Mouse (Mus musculus): ENCODE results near the gene 2410004B18Rik. TPM values are rescaled to one million over a fixed set of nuclear protein-coding genes. Genes with fewer than 3 reads are reported as not detected.
A peak's percentile ranks its signal among the peaks of the same experiment; 100 is the strongest.
"Not testable (repeated sequence)": the region's sequence is repeated elsewhere in the genome, so short reads cannot be mapped to it uniquely, and the experiment has no call there.

Gene 2410004B18Rik
- polyA plus RNA-seq, 1 experiment from 2014 or later, result 14.6 TPM

GRCm38 (mm10) chr3:145913263-145913662, 24.6 kb upstream of the 2410004B18Rik start:
- 68% methylated on average over 6 of the region's 6 CpGs for WGBS (ENCODE audit: insufficient replicate concordance)
- peaks cover 12% of the 10 kb centered on the region for H3K4me1 ChIP-seq (replicated peaks)
- no peaks in the 10 kb centered on the region for H3K27me3 ChIP-seq
- H3K27ac ChIP-seq (replicated peaks), result no peak overlapping the region
- no peak overlapping the region for H3K9ac ChIP-seq
- H3K4me2 ChIP-seq, result no peak overlapping the region
- no peaks in the 10 kb centered on the region for H3K9me3 ChIP-seq (replicated peaks)
- H3K36me3 ChIP-seq (replicated peaks), result no peaks in the 10 kb centered on the region
- no peak for ATAC-seq (ENCODE audit: insufficient read depth)
- H3K4me3 ChIP-seq (replicated peaks), result no peak overlapping the region

- H3K27ac ChIP-seq (replicated peaks); H3K27me3 ChIP-seq; H3K4me2 ChIP-seq; H3K9me3 ChIP-seq (replicated peaks); H3K4me3 ChIP-seq (replicated peaks); ATAC-seq (ENCODE audit: insufficient read depth); H3K36me3 ChIP-seq (replicated peaks); H3K9ac ChIP-seq: not testable (repeated sequence)
- WGBS (ENCODE audit: insufficient replicate concordance), result 55% methylated on average over 7 of the region's 7 CpGs
- H3K4me1 ChIP-seq (replicated peaks), result peaks cover 12% of the 10 kb centered on the region
Measured at GRCm38 (mm10) chr3:145913942-145914341, 23.9 kb upstream of the 2410004B18Rik start.

GRCm38 (mm10) chr3:145916374-145916773, 21.4 kb upstream of the 2410004B18Rik start:
- Histone ChIP-seq H3K4me1 (replicated peaks) (peaks cover 12% of the 10 kb centered on the region), H3K9me3 (replicated peaks) (no peaks in the 10 kb centered on the region), H3K4me3 (replicated peaks) (no peak overlapping the region), H3K9ac (no peak overlapping the region), H3K4me2 (no peak overlapping the region), H3K36me3 (replicated peaks) (no peaks in the 10 kb centered on the region), H3K27ac (replicated peaks) (no peak overlapping the region), H3K27me3 (no peaks in the 10 kb centered on the region)
- 62% methylated on average over 5 of the region's 5 CpGs for WGBS (ENCODE audit: insufficient replicate concordance)
- no peak for ATAC-seq (ENCODE audit: insufficient read depth)

GRCm38 (mm10) chr3:145916826-145917225, 21.0 kb upstream of the 2410004B18Rik start:
- H3K4me1 ChIP-seq (replicated peaks), result peaks cover 12% of the 10 kb centered on the region
- H3K36me3 ChIP-seq (replicated peaks), result no peaks in the 10 kb centered on the region
- H3K4me2 ChIP-seq, result no peak overlapping the region
- H3K9ac ChIP-seq, result no peak overlapping the region
- H3K9me3 ChIP-seq (replicated peaks), result no peaks in the 10 kb centered on the region
- no peak overlapping the region for H3K27ac ChIP-seq (replicated peaks)
- no peak overlapping the region for H3K4me3 ChIP-seq (replicated peaks)
- ATAC-seq (ENCODE audit: insufficient read depth), result no peak
- WGBS (ENCODE audit: insufficient replicate concordance), result 48% methylated on average over 4 of the region's 4 CpGs
- no peaks in the 10 kb centered on the region for H3K27me3 ChIP-seq

- H3K27ac ChIP-seq (replicated peaks), result peak within 1 kb of the TSS; percentile 86
- H3K36me3 ChIP-seq (replicated peaks), result no peaks in the 10 kb centered on the region
- peak within 1 kb of the TSS; percentile 78 for H3K4me2 ChIP-seq
- peaks cover 30% of the 10 kb centered on the region for H3K4me1 ChIP-seq (replicated peaks)
- peak within 1 kb of the TSS; percentile 55 for H3K9ac ChIP-seq
- no peak for ATAC-seq (ENCODE audit: insufficient read depth)
- H3K27me3 ChIP-seq, result no peaks in the 10 kb centered on the region
- H3K9me3 ChIP-seq (replicated peaks), result no peaks in the 10 kb centered on the region
- 46% methylated on average over 11 of the region's 11 CpGs for WGBS (ENCODE audit: insufficient replicate concordance)
- H3K4me3 ChIP-seq (replicated peaks), result peak within 1 kb of the TSS; percentile 53
Measured at GRCm38 (mm10) chr3:145922019-145922854, 15.6 kb upstream of the 2410004B18Rik start, which contains the start of gene Bcl10. TSS of gene Bcl10 (plus strand) at chr3:145922804.

GRCm38 (mm10) chr3:145922971-145923370, 14.8 kb upstream of the 2410004B18Rik start:
- Histone ChIP-seq H3K9ac (no peak overlapping the region), H3K4me2 (peak overlapping the region; percentile 78), H3K4me1 (replicated peaks) (peaks cover 34% of the 10 kb centered on the region), H3K9me3 (replicated peaks) (no peaks in the 10 kb centered on the region), H3K27ac (replicated peaks) (0 out of 2 replicates have a peak overlapping the region, but pooled peaks have one; percentile 86), H3K27me3 (no peaks in the 10 kb centered on the region), H3K36me3 (replicated peaks) (peaks cover 5% of the 10 kb centered on the region), H3K4me3 (replicated peaks) (no peak overlapping the region)
- 45% methylated on average over 3 of the region's 3 CpGs for WGBS (ENCODE audit: insufficient replicate concordance)
- no peak for ATAC-seq (ENCODE audit: insufficient read depth)

GRCm38 (mm10) chr3:145923874-145924577, 13.8 kb upstream of the 2410004B18Rik start:
- peak; percentile 95 for ATAC-seq (ENCODE audit: insufficient read depth)
- under 1% methylated on average over 54 of the region's 58 CpGs for WGBS (ENCODE audit: insufficient replicate concordance)
- Histone ChIP-seq H3K4me3 (replicated peaks) (peak overlapping the region; percentile 94), H3K9me3 (replicated peaks) (no peaks in the 10 kb centered on the region), H3K9ac (peak overlapping the region; percentile 90), H3K27me3 (no peaks in the 10 kb centered on the region), H3K4me2 (peak overlapping the region; percentile 83), H3K36me3 (replicated peaks) (peaks cover 10% of the 10 kb centered on the region), H3K4me1 (replicated peaks) (peaks cover 35% of the 10 kb centered on the region), H3K27ac (replicated peaks) (peak overlapping the region; percentile 93)

GRCm38 (mm10) chr3:145924649-145925337, 13.0 kb upstream of the 2410004B18Rik start:
- peak overlapping the region; percentile 83 for H3K4me2 ChIP-seq
- H3K36me3 ChIP-seq (replicated peaks), result peaks cover 13% of the 10 kb centered on the region
- H3K9ac ChIP-seq, result peak overlapping the region; percentile 90
- peak overlapping the region; percentile 93 for H3K27ac ChIP-seq (replicated peaks)
- peak; percentile 9 for ATAC-seq (ENCODE audit: insufficient read depth)
- 2% methylated on average over 39 of the region's 39 CpGs for WGBS (ENCODE audit: insufficient replicate concordance)
- H3K27me3 ChIP-seq, result no peaks in the 10 kb centered on the region
- H3K4me1 ChIP-seq (replicated peaks), result peaks cover 35% of the 10 kb centered on the region
- H3K9me3 ChIP-seq (replicated peaks), result no peaks in the 10 kb centered on the region
- H3K4me3 ChIP-seq (replicated peaks), result peak overlapping the region; percentile 94

GRCm38 (mm10) chr3:145925506-145925905, 12.3 kb upstream of the 2410004B18Rik start:
- Histone ChIP-seq H3K4me2 (peak overlapping the region; percentile 83), H3K4me3 (replicated peaks) (peak overlapping the region; percentile 94), H3K4me1 (replicated peaks) (peaks cover 35% of the 10 kb centered on the region), H3K27me3 (no peaks in the 10 kb centered on the region), H3K9me3 (replicated peaks) (no peaks in the 10 kb centered on the region), H3K27ac (replicated peaks) (no peak overlapping the region), H3K9ac (peak overlapping the region; percentile 90; the same call in 1 of the 2 replicates), H3K36me3 (replicated peaks) (peaks cover 20% of the 10 kb centered on the region)
- ATAC-seq (ENCODE audit: insufficient read depth), result no peak
- 52% methylated on average over 5 of the region's 5 CpGs for WGBS (ENCODE audit: insufficient replicate concordance)

GRCm38 (mm10) chr3:145929525-145930400, 8.1 kb upstream of the 2410004B18Rik start:
- Histone ChIP-seq H3K36me3 (replicated peaks) (peaks cover 50% of the 10 kb centered on the region), H3K27me3 (no peaks in the 10 kb centered on the region)

More at GRCm38 (mm10) chr3:145929525-145930400, 8.1 kb upstream of the 2410004B18Rik start:
- Histone ChIP-seq H3K4me2 (no peak overlapping the region), H3K9ac (no peak overlapping the region), H3K4me1 (replicated peaks) (peaks cover 20% of the 10 kb centered on the region), H3K9me3 (replicated peaks) (no peaks in the 10 kb centered on the region), H3K27ac (replicated peaks) (no peak overlapping the region), H3K4me3 (replicated peaks) (no peak overlapping the region)
- no peak for ATAC-seq (ENCODE audit: insufficient read depth)
- WGBS (ENCODE audit: insufficient replicate concordance), result 68% methylated on average over 7 of the region's 7 CpGs
